Mouse (Mus musculus): ENCODE measurements around the gene Pdrg1.

DNA sequence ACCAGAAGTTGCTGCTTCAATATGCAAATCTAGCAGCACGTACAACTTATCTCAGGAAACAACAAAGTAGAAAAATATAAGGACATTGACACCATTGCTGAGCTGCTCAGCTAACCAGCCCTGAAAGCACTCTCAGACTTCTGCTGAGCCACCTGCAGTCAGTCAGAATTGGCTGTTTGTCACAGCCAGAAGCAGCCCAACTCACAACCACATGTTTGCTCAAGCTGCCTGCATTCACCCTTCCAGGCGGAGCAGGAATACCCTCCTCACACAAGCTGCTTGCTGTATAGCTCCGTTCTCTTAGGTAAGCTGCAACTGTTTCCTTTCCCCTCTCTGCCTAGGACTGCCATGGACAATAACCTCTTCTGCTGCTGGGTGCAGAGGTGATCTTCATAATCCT is 48.2 kb upstream of the Pdrg1 start:
- TF ChIP-seq MAFK (IDR thresholded peaks at IDR 0.05; ENCODE audit: insufficient read depth, low read depth, low read length) (no peak), ZNF384 (IDR thresholded peaks at IDR 0.05; ENCODE audit: low read depth, low read length) (no peak), CHD2 (IDR thresholded peaks at IDR 0.05; ENCODE audit: low read depth, low read length) (no peak)
